Mouse (Mus musculus): Measurements from ENCODE around the gene Nabp2.

GRCm38 (mm10) chr10:128403931-128404330, 7.4 kb downstream of the Nabp2 start:
- TF ChIP-seq CHD2 (IDR thresholded peaks at IDR 0.05; ENCODE audit: low read depth, low read length) (no peak), HCFC1 (IDR thresholded peaks at IDR 0.05; ENCODE audit: borderline replicate concordance, insufficient read depth, low read length) (no peak), MAFK (IDR thresholded peaks at IDR 0.05; ENCODE audit: insufficient read depth, low read depth, low read length) (no peak)
